ENCODE assay signal across 24 mouse cellular contexts in genomic region chr11:112986029-112986573, GRCm38 (mm10).
"Had no signal": no experiment of that assay in that cellular context is flagged by ENCODE, and none has a peak within 500 bp of the region (broad histone marks: within the 10 kb centered on the region; RNA-seq: fewer than 3 reads in every experiment).

No protein-coding gene starts in this region.

- H3K27me3 ChIP-seq: hindbrain, embryonic 12.5 days; intestine, embryonic 15.5 days; liver, embryonic 13.5 days; liver, embryonic 15.5 days had no signal

- H3K4me1 ChIP-seq: liver, embryonic 13.5 days; liver, embryonic 15.5 days had no signal

- H3K36me3 ChIP-seq: heart, embryonic 10.5 days; heart, embryonic 12.5 days; hindbrain, embryonic 10.5 days; hindbrain, embryonic 12.5 days; intestine, embryonic 15.5 days; liver, embryonic 13.5 days; liver, embryonic 15.5 days had no signal

- ATAC-seq: hindbrain, embryonic 16.5 days; inflammation-experienced regulatory T-cells, adult 6 months; intestine, embryonic 15.5 days; intestine, postnatal 0 days; liver, postnatal 0 days had no signal

- DNase-seq: gastrocnemius, postnatal 25 days; heart, adult 18-20 months; heart, postnatal 4 days; kidney, adult 18-20 months; kidney, adult 8-10 months; kidney, postnatal 10 days; kidney, postnatal 25 days; kidney, postnatal 4 days; liver; liver, embryonic 13.5 days; liver, postnatal 0 days had no signal

- H3K4me3 ChIP-seq: heart, embryonic 10.5 days; heart, embryonic 12.5 days; hindbrain, embryonic 10.5 days; hindbrain, embryonic 12.5 days; intestine, embryonic 15.5 days; layer of hippocampus, adult 2 months; left cerebral cortex, adult 2 months; liver, embryonic 13.5 days; liver, embryonic 15.5 days had no signal

- H3K27ac ChIP-seq: heart, embryonic 10.5 days; hindbrain, embryonic 12.5 days; hindbrain, embryonic 14.5 days; intestine, embryonic 15.5 days; layer of hippocampus, adult 2 months; left cerebral cortex, adult 2 months; liver, embryonic 13.5 days; liver, embryonic 15.5 days had no signal

- H3K9me3 ChIP-seq: heart, embryonic 10.5 days; heart, embryonic 12.5 days; hindbrain, embryonic 10.5 days; hindbrain, embryonic 12.5 days; intestine, embryonic 15.5 days; liver, embryonic 13.5 days; liver, embryonic 15.5 days had no signal

- H3K4me2 ChIP-seq: heart, embryonic 12.5 days; hindbrain, embryonic 12.5 days; hindbrain, embryonic 14.5 days; intestine, embryonic 15.5 days; liver, embryonic 11.5 days; liver, embryonic 13.5 days had no signal

- H3K9ac ChIP-seq: heart, embryonic 12.5 days; hindbrain, embryonic 12.5 days; hindbrain, embryonic 14.5 days; intestine, embryonic 15.5 days; liver, embryonic 13.5 days; liver, embryonic 15.5 days; liver, postnatal 0 days had no signal
